Mouse (Mus musculus) neutrophil, adult 5-6 weeks (primary cell): ENCODE results near the gene Cblb. TPM values are rescaled to one million over a fixed set of nuclear protein-coding genes. Genes with fewer than 3 reads are reported as not detected.
A peak's percentile ranks its signal among the peaks of the same experiment; 100 is the strongest.

Experiments used
- ATAC-seq: fragments of 151-379, 151-347 bp; 2 replicates; pipeline ENCODE4 v1.8.0; 2017; ENCODE audit warnings: mild to moderate bottlenecking, moderate TSS enrichment; ENCODE audit not compliant: insufficient number of reproducible peaks, poor library complexity, low FRiP score, severe bottlenecking; ENCODE audit errors: extremely low read depth
- total RNA-seq: library from RNA; stranded (forward); fragments of 200-1000 nt; gene quantifications from 2 replicates; pipeline ENCODE4 v1.2.3, GENCODE M21; 2017

Gene Cblb
- total RNA-seq, 1 experiment from 2014 or later, result 45.4 TPM

- no peak for ATAC-seq
Measured at GRCm38 (mm10) chr16:52033381-52034315, 2.6 kb downstream of the Cblb start.

- ATAC-seq, result no peak
Measured at GRCm38 (mm10) chr16:52034356-52034755, 3.3 kb downstream of the Cblb start.

GRCm38 (mm10) chr16:52036295-52036694, 5.3 kb downstream of the Cblb start:
- ATAC-seq, result no peak

- peak; percentile 87 for ATAC-seq
Measured at GRCm38 (mm10) chr16:52038283-52038682, 7.3 kb downstream of the Cblb start.

GRCm38 (mm10) chr16:52038821-52039220, 7.8 kb downstream of the Cblb start:
- ATAC-seq, result no peak

- ATAC-seq, result no peak
Measured at GRCm38 (mm10) chr16:52040937-52041336, 9.9 kb downstream of the Cblb start.

GRCm38 (mm10) chr16:52042667-52043379, 11.8 kb downstream of the Cblb start:
- no peak for ATAC-seq

- ATAC-seq, result no peak
Measured at GRCm38 (mm10) chr16:52043380-52044117, 12.5 kb downstream of the Cblb start.

GRCm38 (mm10) chr16:52044518-52044917, 13.5 kb downstream of the Cblb start:
- no peak for ATAC-seq

- no peak for ATAC-seq
Measured at GRCm38 (mm10) chr16:52044985-52045384, 14.0 kb downstream of the Cblb start.

- peak; percentile 55; the same call in 1 of the 2 replicates for ATAC-seq
Measured at GRCm38 (mm10) chr16:52046464-52046863, 15.4 kb downstream of the Cblb start.

GRCm38 (mm10) chr16:52051106-52051505, 20.1 kb downstream of the Cblb start:
- no peak for ATAC-seq

GRCm38 (mm10) chr16:52052734-52053133, 21.7 kb downstream of the Cblb start:
- ATAC-seq, result no peak

GRCm38 (mm10) chr16:52055236-52055635, 24.2 kb downstream of the Cblb start:
- ATAC-seq, result no peak

- no peak for ATAC-seq
Measured at GRCm38 (mm10) chr16:52056164-52056563, 25.1 kb downstream of the Cblb start.

- ATAC-seq, result no peak
Measured at GRCm38 (mm10) chr16:52057335-52057734, 26.3 kb downstream of the Cblb start.

- no peak for ATAC-seq
Measured at GRCm38 (mm10) chr16:52059535-52059934, 28.5 kb downstream of the Cblb start.

- ATAC-seq, result peak; percentile 74
Measured at GRCm38 (mm10) chr16:52060100-52060719, 29.2 kb downstream of the Cblb start.

GRCm38 (mm10) chr16:52061015-52061481, 30.0 kb downstream of the Cblb start:
- peak; percentile 64 for ATAC-seq
